Mouse (Mus musculus) hindbrain, embryonic 14.5 days (tissue): ENCODE measurements around the gene Nadsyn1. TPM values are rescaled to one million over a fixed set of nuclear protein-coding genes. Genes with fewer than 3 reads are reported as not detected.

Experiments used
- ATAC-seq: fragments of 200-750 bp; cut with Nextera tagmentation; 2 replicates; pipeline ENCODE4 v1.8.0; 2017; ENCODE audit warnings: moderate number of reproducible peaks, mild to moderate bottlenecking, moderate TSS enrichment, moderate library complexity; ENCODE audit not compliant: low FRiP score
- DNase-seq: peaks from one replicate; pipeline ENCODE4 v3.0.0-alpha.2; 2015; ENCODE audit warnings: low spot score
- H3K27ac ChIP-seq: fragments of 300-500 bp; sonication (generic); 2 replicates; pipeline ENCODE4 v1.5.1; 2014; ENCODE audit warnings: mild to moderate bottlenecking, moderate library complexity
- H3K27me3 ChIP-seq: fragments of 300-500 bp; sonication (generic); 2 replicates; pipeline ENCODE4 v1.6.1; 2014; ENCODE audit warnings: mild to moderate bottlenecking, low read length, mixed read lengths; ENCODE audit not compliant: control insufficient read depth, insufficient read depth
- H3K36me3 ChIP-seq: fragments of 300-500 bp; sonication (generic); replicated peaks from 2 replicates; pipeline ENCODE4 v1.6.1; 2014; ENCODE audit not compliant: control insufficient read depth, insufficient read depth
- H3K4me1 ChIP-seq: fragments of 300-500 bp; sonication (generic); replicated peaks from 2 replicates; pipeline ENCODE4 v1.6.1; 2014; ENCODE audit warnings: antibody characterized with exemption, low read length, mixed read lengths; ENCODE audit not compliant: control insufficient read depth, insufficient read depth
- H3K4me2 ChIP-seq: fragments of 300-500 bp; sonication (generic); replicated peaks from 2 replicates; pipeline ENCODE4 v1.6.1; 2014; ENCODE audit warnings: mild to moderate bottlenecking, moderate library complexity
- H3K4me3 ChIP-seq: fragments of 300-500 bp; sonication (generic); replicated peaks from 2 replicates; pipeline ENCODE4 v1.5.1; 2014; ENCODE audit warnings: mild to moderate bottlenecking, low read length
- H3K9ac ChIP-seq: fragments of 300-500 bp; sonication (generic); 2 replicates; pipeline ENCODE4 v1.6.1; 2014
- H3K9me3 ChIP-seq: fragments of 300-500 bp; sonication (generic); 2 replicates; pipeline ENCODE4 v1.6.1; 2016; ENCODE audit warnings: low read length; ENCODE audit not compliant: control insufficient read depth
- WGBS: fragments of 180-500 bp; shearing (Covaris S2); extraction: QIAGEN DNeasy Blood & Tissue Kit; methylation state at CpG from one replicate; pipeline ENCODE4 v1.1.7; 2014; 5-methylcytosine and 5-hydroxymethylcytosine counted together
- polyA plus RNA-seq: library from polyadenylated mRNA; unstranded; fragments of >200 nt; fragmentation: Nextera tagmentation; extraction: Ambion mirVana; gene quantifications from 2 replicates; pipeline ENCODE4 v1.2.1, GENCODE M21; 2014

The Nadsyn1 gene
- polyA plus RNA-seq, 1 experiment from 2014 or later, result 5.0 TPM

GRCm38 (mm10) chr7:143783996-143784829 is 38.4 kb downstream of the Nadsyn1 start, which contains the start of gene Mrgpre:
Gene Mrgpre (minus strand): TSS chr7:143784500.
- Histone ChIP-seq H3K4me2 (peak within 1 kb of the TSS; percentile 53), H3K36me3 (no peaks in the 10 kb centered on the region), H3K27ac (peak within 1 kb of the TSS; percentile 20), H3K4me1 (peaks cover 21% of the 10 kb centered on the region), H3K9me3 (no peaks in the 10 kb centered on the region), H3K4me3 (peak within 1 kb of the TSS; percentile 38), H3K27me3 (no peaks in the 10 kb centered on the region), H3K9ac (peak within 1 kb of the TSS; percentile 61)
- DNase-seq (peak; percentile 76), ATAC-seq (peak; percentile 87)
- WGBS, result 2% methylated on average over 21 of the region's 21 CpGs

- peak; percentile 67 for ATAC-seq
- Histone ChIP-seq H3K9me3 (no peaks in the 10 kb centered on the region), H3K4me2 (peak overlapping the region; percentile 53), H3K4me1 (peaks cover 21% of the 10 kb centered on the region), H3K27me3 (no peaks in the 10 kb centered on the region), H3K36me3 (no peaks in the 10 kb centered on the region), H3K27ac (peak overlapping the region; percentile 20), H3K9ac (peak overlapping the region; percentile 61), H3K4me3 (peak overlapping the region; percentile 38)
- WGBS, result 10% methylated on average over 5 of the region's 6 CpGs
- DNase-seq, result peak; percentile 32
These were observed 39.2 kb downstream of the Nadsyn1 start for GRCm38 (mm10) chr7:143783378-143783995.

GRCm38 (mm10) chr7:143777375-143777774 is 45.3 kb downstream of the Nadsyn1 start:
- Histone ChIP-seq H3K9ac (no peak overlapping the region), H3K4me1 (no peaks in the 10 kb centered on the region), H3K4me2 (no peak overlapping the region), H3K27ac (no peak overlapping the region), H3K4me3 (no peak overlapping the region), H3K9me3 (no peaks in the 10 kb centered on the region), H3K36me3 (no peaks in the 10 kb centered on the region), H3K27me3 (no peaks in the 10 kb centered on the region)
- ATAC-seq (no peak), DNase-seq (no peak)
- 78% methylated on average over 2 of the region's 2 CpGs for WGBS

- DNase-seq (no peak), ATAC-seq (no peak)
- Histone ChIP-seq H3K4me1 (no peaks in the 10 kb centered on the region), H3K4me3 (no peak overlapping the region), H3K27ac (no peak overlapping the region), H3K36me3 (no peaks in the 10 kb centered on the region), H3K4me2 (no peak overlapping the region), H3K9me3 (no peaks in the 10 kb centered on the region), H3K9ac (no peak overlapping the region), H3K27me3 (no peaks in the 10 kb centered on the region)
- WGBS, result 32% methylated on average over 3 of the region's 3 CpGs
These were observed 46.5 kb downstream of the Nadsyn1 start for GRCm38 (mm10) chr7:143776137-143776536.

GRCm38 (mm10) chr7:143769461-143769860 is 53.2 kb downstream of the Nadsyn1 start:
- H3K36me3 ChIP-seq, result no peaks in the 10 kb centered on the region
- H3K27me3 ChIP-seq, result no peaks in the 10 kb centered on the region
- WGBS, result 61% methylated on average over 1 of the region's 1 CpGs
- DNase-seq (no peak), ATAC-seq (no peak)
- no peak overlapping the region for H3K9ac ChIP-seq
- H3K4me1 ChIP-seq, result no peaks in the 10 kb centered on the region
- no peaks in the 10 kb centered on the region for H3K9me3 ChIP-seq
- H3K27ac ChIP-seq, result no peak overlapping the region
- H3K4me3 ChIP-seq, result no peak overlapping the region
- H3K4me2 ChIP-seq, result no peak overlapping the region

GRCm38 (mm10) chr7:143768267-143768666 is 54.4 kb downstream of the Nadsyn1 start:
- H3K9ac ChIP-seq, result no peak overlapping the region
- no peak overlapping the region for H3K4me3 ChIP-seq
- H3K27me3 ChIP-seq, result no peaks in the 10 kb centered on the region
- H3K36me3 ChIP-seq, result no peaks in the 10 kb centered on the region
- DNase-seq (no peak), ATAC-seq (no peak)
- WGBS, result 84% methylated on average over 6 of the region's 6 CpGs
- no peak overlapping the region for H3K4me2 ChIP-seq
- H3K27ac ChIP-seq, result no peak overlapping the region
- H3K4me1 ChIP-seq, result no peaks in the 10 kb centered on the region
- no peaks in the 10 kb centered on the region for H3K9me3 ChIP-seq

GRCm38 (mm10) chr7:143766893-143767292 is 55.8 kb downstream of the Nadsyn1 start, which contains the start of gene Mrgprg:
Gene Mrgprg (minus strand): TSS chr7:143766993.
- H3K9me3 ChIP-seq, result no peaks in the 10 kb centered on the region
- no peaks in the 10 kb centered on the region for H3K36me3 ChIP-seq
- no peak within 1 kb of the TSS for H3K4me2 ChIP-seq
- ATAC-seq, result no peak
- 60% methylated on average over 6 of the region's 6 CpGs for WGBS
- no peak within 1 kb of the TSS for H3K4me3 ChIP-seq
- H3K27me3 ChIP-seq, result no peaks in the 10 kb centered on the region
- H3K4me1 ChIP-seq, result no peaks in the 10 kb centered on the region
- no peak within 1 kb of the TSS for H3K27ac ChIP-seq
- no peak within 1 kb of the TSS for H3K9ac ChIP-seq
- DNase-seq, result no peak

- Histone ChIP-seq H3K27ac (no peak overlapping the region), H3K36me3 (no peaks in the 10 kb centered on the region), H3K9me3 (no peaks in the 10 kb centered on the region), H3K9ac (no peak overlapping the region), H3K4me2 (no peak overlapping the region), H3K4me1 (no peaks in the 10 kb centered on the region), H3K27me3 (no peaks in the 10 kb centered on the region), H3K4me3 (no peak overlapping the region)
- WGBS, result 79% methylated on average over 19 of the region's 19 CpGs
- no peak for ATAC-seq
- DNase-seq, result no peak
These were observed 57.6 kb downstream of the Nadsyn1 start for GRCm38 (mm10) chr7:143764876-143765530.

- Histone ChIP-seq H3K27me3 (no peaks in the 10 kb centered on the region), H3K4me2 (no peak overlapping the region), H3K27ac (no peak overlapping the region), H3K36me3 (no peaks in the 10 kb centered on the region), H3K9ac (no peak overlapping the region), H3K4me3 (no peak overlapping the region), H3K9me3 (no peaks in the 10 kb centered on the region), H3K4me1 (no peaks in the 10 kb centered on the region)
- ATAC-seq (no peak; the same call in 1 of the 2 replicates), DNase-seq (peak; percentile 69)
- WGBS, result 15% methylated on average over 3 of the region's 3 CpGs
These were observed 58.9 kb downstream of the Nadsyn1 start for GRCm38 (mm10) chr7:143763794-143764193.
